Mouse (Mus musculus): ENCODE measurements at regions not wholly inside any gene's neighbourhood (a gene's known extent, or its start where the extent isn't known, plus 50 kb on each side); places are given as distances from the start of the nearest gene placed in this dataset.

GRCm38 (mm10) chr3:117265790-117266189 is 94.9 kb downstream of the Plppr4 start:
- TF ChIP-seq POLR2A (IDR thresholded peaks at IDR 0.05; ENCODE audit: insufficient read depth, low read depth, low read length) (no peak), EP300 (IDR thresholded peaks at IDR 0.05; ENCODE audit: insufficient read depth, low read depth, low read length) (no peak), CTCF (IDR thresholded peaks at IDR 0.05) (no peak)
- no peaks in the 10 kb centered on the region for H3K36me3 ChIP-seq (ENCODE audit: control insufficient read depth, insufficient read depth, low read length)
- H3K27ac ChIP-seq = no peak overlapping the region
- intact Hi-C loops (cut with DNase I) = no loop called here
- 79% methylated on average over 9 of the region's 9 CpGs for WGBS
- no peak overlapping the region for H3K4me3 ChIP-seq
- no peaks in the 10 kb centered on the region for H3K79me2 ChIP-seq (replicated peaks; ENCODE audit: control insufficient read depth, insufficient read depth, low read length)
- H3K27me3 ChIP-seq (ENCODE audit: control insufficient read depth, insufficient read depth, low read length) = no peaks in the 10 kb centered on the region
- H3K4me1 ChIP-seq (ENCODE audit: control insufficient read depth, insufficient read depth, low read length) = no peaks in the 10 kb centered on the region
- no peak for DNase-seq
- H3K9ac ChIP-seq (ENCODE audit: low read depth, low read length) = no peak overlapping the region

- Histone ChIP-seq H3K27ac (no peak overlapping the region), H3K27me3 (ENCODE audit: control insufficient read depth, insufficient read depth, low read length) (no peaks in the 10 kb centered on the region), H3K4me3 (no peak overlapping the region), H3K79me2 (replicated peaks; ENCODE audit: control insufficient read depth, insufficient read depth, low read length) (no peaks in the 10 kb centered on the region; the same call in 1 of the 2 replicates), H3K36me3 (ENCODE audit: control insufficient read depth, insufficient read depth, low read length) (no peaks in the 10 kb centered on the region), H3K9ac (ENCODE audit: low read depth, low read length) (no peak overlapping the region), H3K4me1 (ENCODE audit: control insufficient read depth, insufficient read depth, low read length) (no peaks in the 10 kb centered on the region)
- DNase-seq = no peak
- TF ChIP-seq CTCF (IDR thresholded peaks at IDR 0.05) = no peak
- TF ChIP-seq POLR2A (IDR thresholded peaks at IDR 0.05; ENCODE audit: insufficient read depth, low read depth, low read length) = no peak
- no peak for TF ChIP-seq EP300 (IDR thresholded peaks at IDR 0.05; ENCODE audit: insufficient read depth, low read depth, low read length)
- intact Hi-C loops (cut with DNase I) = no loop called here
Measured at GRCm38 (mm10) chr3:117247833-117248232, 112.8 kb downstream of the Plppr4 start.

GRCm38 (mm10) chr3:117241810-117242209 is 118.9 kb downstream of the Plppr4 start:
- 89% methylated on average over 6 of the region's 6 CpGs for WGBS
- H3K36me3 ChIP-seq (ENCODE audit: control insufficient read depth, insufficient read depth, low read length) = no peaks in the 10 kb centered on the region
- no peak overlapping the region for H3K4me3 ChIP-seq
- DNase-seq = no peak
- H3K27me3 ChIP-seq (ENCODE audit: control insufficient read depth, insufficient read depth, low read length) = no peaks in the 10 kb centered on the region
- intact Hi-C loops (cut with DNase I) = no loop called here
- TF ChIP-seq CTCF (IDR thresholded peaks at IDR 0.05) (no peak), EP300 (IDR thresholded peaks at IDR 0.05; ENCODE audit: insufficient read depth, low read depth, low read length) (no peak), POLR2A (IDR thresholded peaks at IDR 0.05; ENCODE audit: insufficient read depth, low read depth, low read length) (no peak)
- H3K27ac ChIP-seq = no peak overlapping the region
- no peaks in the 10 kb centered on the region for H3K79me2 ChIP-seq (replicated peaks; ENCODE audit: control insufficient read depth, insufficient read depth, low read length)
- H3K4me1 ChIP-seq (ENCODE audit: control insufficient read depth, insufficient read depth, low read length) = no peaks in the 10 kb centered on the region
- H3K9ac ChIP-seq (ENCODE audit: low read depth, low read length) = no peak overlapping the region

- H3K36me3 ChIP-seq (ENCODE audit: control insufficient read depth, insufficient read depth, low read length) = no peaks in the 10 kb centered on the region
- TF ChIP-seq CTCF (IDR thresholded peaks at IDR 0.05) (no peak), POLR2A (IDR thresholded peaks at IDR 0.05; ENCODE audit: insufficient read depth, low read depth, low read length) (no peak), EP300 (IDR thresholded peaks at IDR 0.05; ENCODE audit: insufficient read depth, low read depth, low read length) (no peak)
- H3K79me2 ChIP-seq (replicated peaks; ENCODE audit: control insufficient read depth, insufficient read depth, low read length) = no peaks in the 10 kb centered on the region
- no peaks in the 10 kb centered on the region for H3K27me3 ChIP-seq (ENCODE audit: control insufficient read depth, insufficient read depth, low read length)
- H3K4me3 ChIP-seq = no peak overlapping the region
- DNase-seq = no peak
- intact Hi-C loops (cut with DNase I) = no loop called here
- 87% methylated on average over 3 of the region's 3 CpGs for WGBS
- H3K27ac ChIP-seq = no peak overlapping the region
- no peak overlapping the region for H3K9ac ChIP-seq (ENCODE audit: low read depth, low read length)
- H3K4me1 ChIP-seq (ENCODE audit: control insufficient read depth, insufficient read depth, low read length) = no peaks in the 10 kb centered on the region
Measured at GRCm38 (mm10) chr3:117226616-117227015, 134.1 kb downstream of the Plppr4 start.

GRCm38 (mm10) chr3:117225041-117225440 is 135.6 kb downstream of the Plppr4 start:
- H3K79me2 ChIP-seq (replicated peaks; ENCODE audit: control insufficient read depth, insufficient read depth, low read length) = no peaks in the 10 kb centered on the region
- 55% methylated on average over 2 of the region's 2 CpGs for WGBS
- H3K36me3 ChIP-seq (ENCODE audit: control insufficient read depth, insufficient read depth, low read length) = no peaks in the 10 kb centered on the region
- TF ChIP-seq POLR2A (IDR thresholded peaks at IDR 0.05; ENCODE audit: insufficient read depth, low read depth, low read length) = no peak
- TF ChIP-seq CTCF (IDR thresholded peaks at IDR 0.05) = no peak
- TF ChIP-seq EP300 (IDR thresholded peaks at IDR 0.05; ENCODE audit: insufficient read depth, low read depth, low read length) = no peak
- intact Hi-C loops (cut with DNase I) = no loop called here
- H3K27ac ChIP-seq = no peak overlapping the region
- no peaks in the 10 kb centered on the region for H3K4me1 ChIP-seq (ENCODE audit: control insufficient read depth, insufficient read depth, low read length)
- no peak overlapping the region for H3K9ac ChIP-seq (ENCODE audit: low read depth, low read length)
- H3K27me3 ChIP-seq (ENCODE audit: control insufficient read depth, insufficient read depth, low read length) = no peaks in the 10 kb centered on the region
- DNase-seq = no peak
- H3K4me3 ChIP-seq = no peak overlapping the region

- TF ChIP-seq CTCF (IDR thresholded peaks at IDR 0.05) (no peak), POLR2A (IDR thresholded peaks at IDR 0.05; ENCODE audit: insufficient read depth, low read depth, low read length) (no peak), EP300 (IDR thresholded peaks at IDR 0.05; ENCODE audit: insufficient read depth, low read depth, low read length) (no peak)
- Histone ChIP-seq H3K4me3 (no peak overlapping the region), H3K9ac (ENCODE audit: low read depth, low read length) (no peak overlapping the region), H3K27ac (no peak overlapping the region), H3K4me1 (ENCODE audit: control insufficient read depth, insufficient read depth, low read length) (no peaks in the 10 kb centered on the region), H3K79me2 (replicated peaks; ENCODE audit: control insufficient read depth, insufficient read depth, low read length) (no peaks in the 10 kb centered on the region), H3K36me3 (ENCODE audit: control insufficient read depth, insufficient read depth, low read length) (no peaks in the 10 kb centered on the region), H3K27me3 (ENCODE audit: control insufficient read depth, insufficient read depth, low read length) (no peaks in the 10 kb centered on the region)
- DNase-seq = no peak
- intact Hi-C loops (cut with DNase I) = no loop called here
- 26% methylated on average over 1 of the region's 1 CpGs for WGBS
Measured at GRCm38 (mm10) chr3:117217952-117218351, 142.7 kb downstream of the Plppr4 start.

Measured in heart, adult 2 months (tissue).